Mouse (Mus musculus) monocyte, adult 2 months (primary cell): Measurements from ENCODE around the gene Cphx3.
"Not testable (repeated sequence)": the region's sequence is repeated elsewhere in the genome, so short reads cannot be mapped to it uniquely, and the experiment has no call there.

Source experiments
- DNase-seq, 2 experiments: peaks; one replicate each; pipeline ENCODE4 v3.0.0; 2022; ENCODE audit warnings: low spot score in 2 of 2, low read depth in 1 of 2

Gene Cphx3

GRCm38 (mm10) chr14:26173955-26174354 lies 91.9 kb downstream of the Cphx3 start:
- not testable (repeated sequence) for DNase-seq

GRCm38 (mm10) chr14:26175028-26175427 lies 92.9 kb downstream of the Cphx3 start:
- DNase-seq, result not testable (repeated sequence)

DNA sequence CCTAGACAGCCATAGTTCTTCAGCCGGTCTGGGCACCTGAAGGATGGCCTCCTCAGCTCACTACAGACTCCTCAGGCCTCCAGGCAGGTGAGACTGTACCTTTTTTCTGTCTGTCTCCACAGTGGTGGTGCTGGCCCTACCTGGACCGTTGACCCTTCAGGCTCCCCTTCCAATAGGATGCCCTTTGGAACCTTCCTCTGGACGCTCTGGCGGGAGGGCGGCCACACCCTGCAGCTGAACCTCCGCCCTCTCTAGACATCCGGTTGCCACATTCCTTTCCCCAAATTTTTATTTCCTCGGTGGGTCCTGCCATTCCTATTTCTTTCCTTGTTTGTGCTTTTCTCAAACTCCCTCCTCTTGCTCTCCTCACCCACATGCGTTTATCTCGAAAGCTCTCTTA lies 99.6 kb downstream of the Cphx3 start:
- not testable (repeated sequence) for DNase-seq

DNA sequence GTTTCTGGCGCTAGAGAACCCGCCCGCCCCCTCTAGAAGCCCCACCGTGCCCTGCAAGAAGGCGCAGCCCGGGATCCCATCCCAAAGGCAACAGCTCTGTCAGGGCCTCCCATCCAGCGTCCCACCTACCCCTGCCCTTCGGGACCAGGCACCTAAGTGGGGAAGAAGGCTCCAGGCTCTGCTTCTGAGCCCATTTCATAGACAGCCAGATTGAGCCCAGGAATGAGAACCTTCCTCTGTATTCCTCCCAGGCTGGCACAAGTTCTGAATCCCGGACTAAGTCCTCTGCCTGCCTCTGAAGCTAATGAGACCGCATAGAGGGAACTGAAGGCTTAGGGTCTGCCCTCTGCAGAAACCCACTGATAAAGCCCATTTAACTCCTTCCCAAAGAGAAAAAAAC lies 100.3 kb downstream of the Cphx3 start, which contains the start of gene Plac9b:
Gene Plac9b (minus strand): TSS at position 101 of the 400 bp plus-strand sequence.
- DNase-seq, result not testable (repeated sequence)

- not testable (repeated sequence) for DNase-seq
Observed at GRCm38 (mm10) chr14:26186638-26187037, 104.5 kb downstream of the Cphx3 start.

DNA sequence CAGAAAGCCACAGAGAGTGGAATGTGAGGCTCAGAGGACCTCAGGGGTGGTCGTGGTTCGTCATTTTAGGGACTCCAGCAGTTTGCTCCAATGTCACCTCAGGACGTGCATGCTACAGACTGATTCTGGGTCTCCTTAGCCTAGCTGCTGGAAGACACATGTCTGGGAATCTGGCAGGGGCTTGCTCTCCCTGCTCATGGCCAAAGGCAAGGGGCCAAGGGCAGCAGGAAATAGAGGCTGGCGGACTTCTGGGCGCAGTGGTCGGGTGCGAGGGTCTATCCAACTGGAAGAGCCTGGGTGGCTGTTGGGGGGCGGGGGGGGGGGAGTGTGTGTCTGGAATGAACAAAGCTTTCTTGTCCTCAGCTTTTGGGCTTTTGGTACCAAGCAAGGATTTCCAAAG lies 106.3 kb downstream of the Cphx3 start:
- DNase-seq, result not testable (repeated sequence)

GRCm38 (mm10) chr14:26197851-26198250 lies 115.8 kb downstream of the Cphx3 start:
- not testable (repeated sequence) for DNase-seq

DNA sequence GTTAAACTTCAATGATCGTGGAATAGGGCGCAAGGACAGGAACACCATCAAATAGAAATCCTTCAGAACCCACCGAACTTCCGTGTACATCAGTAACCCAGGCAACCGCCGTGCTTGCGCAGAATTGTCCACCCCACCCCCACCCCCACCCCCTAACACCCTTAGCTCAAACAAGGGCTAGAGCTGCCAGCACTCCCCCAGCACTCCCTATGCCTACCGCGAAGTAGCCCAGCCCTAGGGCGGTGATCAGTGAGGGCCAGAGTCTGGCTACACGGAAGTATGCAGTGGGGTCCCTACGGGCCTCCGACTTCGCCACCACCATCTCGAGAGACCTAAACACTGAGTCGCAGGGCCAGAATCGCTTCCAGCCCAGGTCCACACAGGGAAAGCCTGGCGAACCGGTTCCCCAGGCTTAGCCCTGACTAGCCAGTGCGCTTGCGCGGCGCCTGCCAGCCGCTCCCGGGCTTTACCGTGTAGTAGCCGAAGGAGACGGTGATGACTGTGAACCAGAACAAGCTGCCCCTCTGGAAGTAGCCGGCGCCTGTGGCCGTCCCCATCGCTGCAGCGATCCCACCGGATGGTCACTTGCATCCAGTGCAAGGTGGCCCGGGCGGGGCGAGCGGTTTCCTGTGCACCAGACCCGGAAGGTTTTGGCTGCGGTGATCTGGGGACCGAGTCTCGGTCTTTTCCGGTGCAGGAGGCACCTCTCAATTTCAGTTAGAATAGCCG lies 124.3 kb downstream of the Cphx3 start:
- DNase-seq, result not testable (repeated sequence)

GRCm38 (mm10) chr14:26206926-26207247 lies 124.8 kb downstream of the Cphx3 start, which contains the start of gene Tmem254b:
Tmem254b (minus strand) TSS chr14:26207041.
- not testable (repeated sequence) for DNase-seq

- not testable (repeated sequence) for DNase-seq
Observed at GRCm38 (mm10) chr14:26216233-26217000, 134.3 kb downstream of the Cphx3 start.

DNA sequence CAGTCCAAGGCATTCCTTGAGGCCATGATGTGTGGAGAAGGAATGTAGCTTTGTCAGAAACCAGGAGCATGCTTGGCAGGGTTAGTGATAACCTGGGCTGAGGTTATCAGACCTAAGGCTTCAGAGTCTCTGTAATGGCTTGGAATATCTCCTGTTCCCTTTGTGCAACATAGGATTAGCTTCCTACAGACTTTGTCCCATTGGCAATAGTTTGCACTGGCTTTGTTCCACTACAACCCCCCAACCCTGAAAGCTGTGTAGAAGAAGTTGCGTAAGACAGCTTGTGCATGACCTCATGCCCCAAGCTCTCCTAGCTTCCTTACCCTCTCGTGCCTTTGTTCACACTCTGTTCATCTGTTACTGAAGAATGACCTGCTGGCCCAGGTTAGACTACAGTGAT lies 155.1 kb downstream of the Cphx3 start:
- DNase-seq, result not testable (repeated sequence)

GRCm38 (mm10) chr14:26257756-26258617 lies 175.9 kb downstream of the Cphx3 start, which contains the start of gene Duxbl3:
Duxbl3 (plus strand) TSS chr14:26257962.
- not testable (repeated sequence) for DNase-seq

- not testable (repeated sequence) for DNase-seq
Observed at GRCm38 (mm10) chr14:26258729-26259128, 176.6 kb downstream of the Cphx3 start.
